Mouse (Mus musculus) right cerebral cortex, adult 2 months (tissue): ENCODE data around the gene Vmn1r177.
"Not testable (repeated sequence)": the region's sequence is repeated elsewhere in the genome, so short reads cannot be mapped to it uniquely, and the experiment has no call there.

Experiments
- DNase-seq, 2 experiments: peaks; one replicate each; pipeline ENCODE4 v3.0.0; 2021 to 2022; ENCODE audit warnings: low spot score in 2 of 2

Vmn1r177 gene

GRCm38 (mm10) chr7:23866349-23866748 lies at the start of gene Vmn1r177:
Vmn1r177 (minus strand) TSS chr7:23866449.
- DNase-seq: not testable (repeated sequence)

- DNase-seq: no peak
Measured at GRCm38 (mm10) chr7:23891709-23892108, 25.5 kb upstream of the Vmn1r177 start, which contains the start of gene Vmn1r178. Vmn1r178 (plus strand) TSS chr7:23892009.

- not testable (repeated sequence) for DNase-seq
Measured at GRCm38 (mm10) chr7:23876918-23877317, 10.7 kb upstream of the Vmn1r177 start.

- not testable (repeated sequence) for DNase-seq
Measured at GRCm38 (mm10) chr7:23837272-23837671, 29.0 kb downstream of the Vmn1r177 start, which contains the start of gene Vmn1r176. Vmn1r176 (minus strand) TSS chr7:23837372.
